Mouse (Mus musculus) kidney, postnatal 10 days (tissue): ENCODE results near the gene Ly9.

Experiments used
- DNase-seq: peaks from one replicate; pipeline ENCODE4 v3.0.0; 2021; ENCODE audit warnings: mixed read lengths

Ly9 gene

DNA sequence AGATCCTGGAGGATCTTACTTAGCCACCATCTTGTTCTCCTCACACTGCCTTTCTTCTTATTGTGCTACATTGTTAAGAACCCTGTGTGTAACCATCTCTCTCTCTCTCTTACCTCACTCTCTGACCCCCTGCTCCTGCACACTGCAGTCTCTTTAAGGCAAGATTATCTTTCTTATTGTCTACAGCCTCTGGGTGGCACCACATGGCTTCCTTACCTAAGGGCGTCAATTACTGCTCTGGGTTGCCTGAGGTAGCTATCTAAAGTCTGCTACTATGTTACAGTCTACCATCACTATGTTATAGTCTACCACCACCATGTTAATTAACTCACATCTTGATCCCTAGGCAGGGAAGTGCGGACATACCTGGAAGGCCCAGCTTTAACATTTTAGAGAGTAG, 38.8 kb downstream of the Ly9 start:
- DNase-seq: no peak

DNA sequence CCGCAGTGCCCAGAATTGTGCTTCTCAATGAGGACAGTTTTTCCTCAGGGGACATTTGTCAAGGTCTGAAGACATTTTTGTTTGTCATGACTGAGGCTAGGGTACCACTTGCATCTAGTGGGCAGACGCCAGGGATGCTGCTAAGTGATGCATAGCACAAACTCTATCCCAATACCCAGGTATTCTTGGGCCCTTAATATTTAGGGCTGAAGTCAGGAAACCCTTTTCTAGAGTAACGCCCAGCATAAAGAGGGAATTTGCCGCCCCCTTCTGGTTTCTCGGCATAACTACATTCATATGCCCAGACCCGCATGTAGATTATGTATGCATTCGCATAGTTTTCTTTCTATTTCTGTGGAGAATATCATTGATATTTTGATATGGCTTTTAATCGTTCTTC, 40.4 kb downstream of the Ly9 start:
- DNase-seq: peak; percentile 67

DNA sequence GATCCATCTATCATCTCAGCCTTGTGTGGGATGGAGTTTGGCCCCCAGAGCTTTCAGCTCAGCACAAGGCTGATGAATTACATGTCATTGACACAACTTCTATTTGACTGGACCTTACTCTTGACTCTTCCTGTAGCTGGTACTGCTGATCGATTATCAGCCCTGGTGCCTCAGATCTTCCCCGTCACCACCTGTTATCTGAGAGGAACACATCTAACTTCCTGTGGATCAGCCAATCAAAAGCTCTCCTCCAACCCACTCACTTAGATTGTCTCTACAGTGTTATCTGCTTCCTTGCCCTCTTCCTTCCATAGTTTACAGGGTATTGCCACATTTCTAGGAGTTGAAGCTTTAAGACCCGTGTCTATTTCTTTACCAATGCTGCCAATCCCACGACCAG, 41.3 kb downstream of the Ly9 start:
- DNase-seq: no peak

GRCm38 (mm10) chr1:171564247-171564646, 43.0 kb downstream of the Ly9 start:
- peak; percentile 28 for DNase-seq

- DNase-seq: no peak
These were observed 44.2 kb downstream of the Ly9 start for GRCm38 (mm10) chr1:171563042-171563441.

DNA sequence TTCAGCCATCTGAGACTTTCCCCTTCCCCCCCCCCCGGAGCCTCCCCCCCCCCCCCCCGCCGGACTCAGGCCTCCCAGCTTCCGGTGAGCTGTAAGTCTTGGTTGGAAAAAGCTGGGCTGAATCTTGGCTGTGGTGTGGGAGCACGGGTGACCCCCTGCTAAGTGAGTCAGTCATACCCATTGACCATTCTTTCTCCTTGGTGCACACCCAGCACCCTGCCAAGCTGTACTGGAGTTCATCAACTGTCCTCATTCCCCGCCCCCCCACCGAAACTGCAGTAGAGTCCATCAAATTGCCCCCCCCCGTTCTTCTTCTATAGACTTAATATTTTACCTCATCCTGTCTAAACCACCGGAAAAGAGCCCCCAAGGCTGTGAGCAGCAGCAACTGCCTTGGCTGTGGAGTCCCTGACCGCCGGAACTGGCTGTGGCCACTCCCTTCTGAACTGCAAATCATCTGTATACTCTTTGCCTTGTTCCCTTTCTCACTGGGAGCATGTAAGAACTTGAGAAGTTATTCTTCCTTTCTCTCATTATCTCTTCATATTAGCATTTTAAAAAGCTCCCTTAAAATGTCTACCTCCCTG, 45.5 kb downstream of the Ly9 start:
- DNase-seq: peak; percentile 9

DNA sequence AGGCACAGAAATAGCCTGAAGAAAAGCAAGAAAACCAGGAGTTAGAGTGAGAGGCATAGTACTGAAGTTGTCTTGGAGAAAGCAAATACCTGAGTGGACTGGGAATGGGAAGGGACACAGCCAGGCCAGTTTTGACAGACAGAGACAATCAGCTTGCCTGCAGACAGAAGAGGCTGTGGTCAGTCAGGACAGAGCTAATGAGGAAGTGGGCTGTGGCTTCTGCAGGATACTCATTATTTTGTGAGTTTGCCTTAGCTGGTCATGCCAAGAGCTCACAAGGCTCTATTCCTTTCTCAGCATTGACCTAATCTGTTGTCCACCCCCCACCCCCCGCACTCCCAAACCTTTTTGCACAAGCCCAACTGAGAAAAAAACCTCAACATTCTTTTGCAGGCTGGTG, 46.0 kb downstream of the Ly9 start:
- DNase-seq: no peak

DNA sequence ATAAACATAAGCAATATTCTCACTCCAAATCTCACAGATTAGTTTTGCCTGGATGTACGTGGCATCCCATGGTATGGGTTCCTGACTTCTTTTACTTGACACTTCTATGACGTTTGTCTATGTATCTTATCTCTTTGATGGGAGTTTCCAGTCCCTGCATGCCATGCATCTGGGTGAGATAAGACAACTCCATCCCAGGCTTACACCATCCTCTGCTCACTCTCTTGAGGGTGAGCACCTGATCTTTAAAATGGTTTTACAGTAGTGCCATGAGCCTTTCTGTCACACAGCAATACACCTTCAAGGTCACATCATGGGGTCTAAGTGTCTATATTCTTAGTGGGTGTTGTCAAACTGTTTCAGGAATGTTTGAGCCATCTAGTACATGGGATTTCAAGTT, 46.9 kb downstream of the Ly9 start:
- no peak for DNase-seq

- no peak for DNase-seq
These were observed 48.3 kb downstream of the Ly9 start, which contains the start of gene Cd244a for GRCm38 (mm10) chr1:171558898-171559297. TSS of gene Cd244a (plus strand) at chr1:171559193.

- DNase-seq: no peak
These were observed 48.8 kb downstream of the Ly9 start for GRCm38 (mm10) chr1:171558407-171558806.

DNA sequence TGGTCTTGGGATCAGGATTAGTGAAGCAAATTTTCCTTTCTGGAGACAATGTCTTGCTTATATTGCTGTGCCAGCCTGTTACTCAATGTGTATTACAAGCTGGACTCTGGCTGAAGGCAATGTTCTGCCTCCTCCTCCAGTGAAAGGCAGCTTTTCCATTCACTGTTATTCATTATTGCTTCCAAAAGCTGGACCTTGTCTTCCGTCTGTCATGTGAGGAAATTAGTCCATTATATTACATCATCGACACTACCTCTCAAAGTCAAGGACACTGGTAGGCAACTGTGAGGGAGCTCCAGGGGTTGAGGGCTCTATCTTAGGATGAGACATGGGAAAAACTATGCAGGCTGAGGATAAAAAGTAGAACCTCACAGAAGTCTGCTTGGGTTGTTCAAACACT, 50.8 kb downstream of the Ly9 start:
- DNase-seq: no peak

DNA sequence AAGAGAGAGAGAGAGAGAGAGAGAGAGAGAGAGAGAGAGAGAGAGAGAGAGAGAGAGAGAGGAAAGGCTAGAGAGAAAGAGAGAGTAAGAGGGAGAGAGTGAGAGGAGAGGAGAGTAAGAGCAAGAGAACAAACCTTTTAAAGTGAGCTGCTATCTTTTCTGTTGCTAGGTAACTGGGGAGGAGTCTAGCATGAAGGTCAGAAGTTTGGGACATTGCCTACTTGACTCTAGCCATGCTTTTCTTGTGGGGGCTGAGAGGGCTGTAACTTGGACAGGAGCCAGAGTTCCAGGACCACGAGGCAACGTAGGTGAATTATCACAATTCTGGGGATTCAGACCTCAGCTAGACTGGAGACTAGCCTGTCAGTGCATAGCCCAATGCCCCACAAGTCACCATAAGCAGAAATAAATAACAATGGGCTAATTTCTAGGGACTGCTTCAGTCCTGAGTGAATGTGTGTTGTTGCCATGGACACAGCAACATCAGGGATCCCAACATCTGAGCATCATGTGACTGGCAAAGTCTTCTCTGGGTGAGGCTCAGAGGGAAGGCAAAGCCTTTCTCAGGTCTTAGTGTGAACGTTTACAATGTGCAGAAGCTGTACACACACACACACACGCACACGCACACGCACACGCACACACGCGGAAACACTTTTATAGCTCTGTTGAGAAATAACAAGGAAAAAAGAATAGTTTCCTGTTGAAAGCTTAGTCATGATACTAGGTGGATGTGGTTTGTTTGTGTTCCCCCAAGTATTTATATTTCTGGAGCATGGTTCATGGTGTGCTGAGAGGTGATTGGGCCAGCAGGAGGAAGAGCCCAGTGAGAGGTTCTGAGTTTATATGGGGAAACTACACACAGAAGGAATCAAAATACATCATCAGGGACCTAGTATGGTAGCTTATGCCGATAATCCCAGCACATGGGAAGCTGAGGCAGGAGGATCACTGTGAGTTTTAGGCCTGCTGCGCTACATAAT, 53.6 kb downstream of the Ly9 start:
- no peak for DNase-seq

GRCm38 (mm10) chr1:171552230-171552629, 55.0 kb downstream of the Ly9 start:
- DNase-seq: no peak

DNA sequence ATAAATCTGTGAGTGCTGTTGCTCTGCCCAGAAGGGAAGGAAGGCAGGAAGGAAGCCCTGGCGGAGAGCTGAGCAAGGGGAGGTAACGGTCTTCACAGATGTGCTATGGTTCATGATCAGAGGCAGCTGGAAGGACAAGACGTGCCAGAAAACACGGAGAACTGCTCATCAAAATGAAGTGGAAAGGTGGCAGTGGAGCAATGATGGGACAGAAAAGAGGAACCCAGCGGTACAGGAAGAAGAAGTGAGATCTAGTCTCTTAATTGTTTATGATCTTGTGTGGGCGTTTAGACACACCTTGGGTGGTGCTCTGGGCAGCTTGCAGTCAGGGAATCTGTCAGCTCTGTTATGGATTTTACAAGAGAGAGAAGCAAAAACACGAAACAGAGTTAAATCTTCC, 55.9 kb downstream of the Ly9 start:
- DNase-seq: no peak

GRCm38 (mm10) chr1:171540694-171541093, 66.5 kb downstream of the Ly9 start:
- no peak for DNase-seq
